Mouse (Mus musculus) brain, adult 2 months (tissue): ENCODE measurements around the gene Npc2.

Experiments
- DNase-seq: peaks from one replicate; pipeline ENCODE4 v3.0.0; 2011; ENCODE audit warnings: low read depth, low spot score

Gene Npc2

GRCm38 (mm10) chr12:84728421-84728820 is 44.5 kb downstream of the Npc2 start:
- DNase-seq: no peak

DNA sequence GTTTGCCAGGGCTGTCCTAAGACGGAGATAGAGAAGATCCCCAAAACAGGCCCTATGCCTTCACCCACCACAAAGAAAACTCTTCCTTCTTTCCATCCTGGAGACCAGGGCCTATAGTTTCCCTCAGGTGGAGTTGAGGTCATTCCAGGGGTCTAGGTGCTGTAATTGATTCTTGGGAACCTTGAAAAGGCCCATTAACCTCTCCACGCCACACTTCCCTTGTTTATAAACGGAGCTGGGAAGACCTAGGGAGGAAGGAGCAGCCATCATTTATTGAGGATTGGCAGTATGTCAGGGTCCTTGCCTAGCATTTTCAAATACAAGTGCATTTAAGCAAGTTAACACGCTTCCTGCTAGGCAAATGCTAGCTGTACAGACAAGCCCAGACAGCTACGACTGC is 45.5 kb downstream of the Npc2 start:
- DNase-seq: no peak

- DNase-seq: no peak
These were observed 46.0 kb downstream of the Npc2 start for GRCm38 (mm10) chr12:84726986-84727385.

GRCm38 (mm10) chr12:84726391-84726790 is 46.6 kb downstream of the Npc2 start:
- no peak for DNase-seq

DNA sequence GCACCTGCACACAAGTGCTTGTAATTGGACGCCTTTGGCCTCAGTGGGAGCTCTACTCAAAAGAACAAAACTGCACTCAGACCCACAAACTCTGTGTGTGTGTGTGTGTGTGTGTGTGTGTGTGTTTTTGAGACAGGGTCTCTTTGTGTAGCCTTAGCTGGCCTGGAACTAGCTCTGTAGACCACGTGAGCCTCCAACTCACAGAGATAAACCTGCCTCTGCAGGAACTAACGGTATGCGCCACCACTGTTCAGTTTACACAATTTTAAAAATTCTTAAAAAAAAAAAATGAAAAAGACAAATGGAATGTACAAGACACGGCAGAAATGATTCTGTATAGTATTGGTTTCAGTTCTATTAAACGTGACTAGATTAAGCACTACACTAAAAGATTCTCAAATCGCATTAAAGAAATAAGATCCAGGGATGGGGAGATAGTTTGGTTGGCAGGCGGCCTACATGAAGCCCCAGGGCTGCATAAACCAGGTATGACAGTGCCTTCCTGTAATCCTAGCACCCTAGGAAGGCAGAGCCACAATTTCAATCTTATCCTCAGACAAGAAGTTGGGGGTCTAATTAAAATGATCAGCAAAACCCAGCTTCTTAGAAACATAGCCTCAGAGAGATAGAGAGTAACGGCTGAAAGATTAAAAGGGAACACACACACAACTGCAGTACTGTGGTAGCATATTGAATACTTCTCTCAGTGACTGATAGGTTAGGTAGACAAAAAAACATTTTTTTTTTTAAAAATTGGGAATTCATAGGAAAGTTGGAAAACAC is 54.3 kb downstream of the Npc2 start:
- DNase-seq: no peak

DNA sequence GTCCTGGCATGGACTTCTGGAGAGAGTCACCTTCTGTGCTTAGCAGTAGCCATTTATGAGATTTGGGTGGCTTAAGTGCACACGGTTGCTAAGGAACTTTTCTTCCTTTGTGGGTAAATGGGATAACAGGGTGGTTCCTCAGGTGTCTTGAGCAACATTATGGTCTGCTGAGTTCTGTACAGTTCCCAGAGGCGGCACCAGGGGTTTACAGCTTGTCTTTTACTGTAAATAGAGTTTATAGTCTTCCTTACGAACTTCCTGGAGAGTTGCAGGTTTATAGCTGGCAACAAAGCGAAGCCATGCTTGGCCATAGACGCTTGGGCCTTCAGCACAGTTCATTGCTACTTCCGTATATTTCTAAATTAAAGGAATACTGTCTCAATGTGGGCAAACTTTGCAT is 58.4 kb downstream of the Npc2 start:
- DNase-seq: no peak

GRCm38 (mm10) chr12:84709842-84710439 is 63.0 kb downstream of the Npc2 start:
- DNase-seq: no peak

DNA sequence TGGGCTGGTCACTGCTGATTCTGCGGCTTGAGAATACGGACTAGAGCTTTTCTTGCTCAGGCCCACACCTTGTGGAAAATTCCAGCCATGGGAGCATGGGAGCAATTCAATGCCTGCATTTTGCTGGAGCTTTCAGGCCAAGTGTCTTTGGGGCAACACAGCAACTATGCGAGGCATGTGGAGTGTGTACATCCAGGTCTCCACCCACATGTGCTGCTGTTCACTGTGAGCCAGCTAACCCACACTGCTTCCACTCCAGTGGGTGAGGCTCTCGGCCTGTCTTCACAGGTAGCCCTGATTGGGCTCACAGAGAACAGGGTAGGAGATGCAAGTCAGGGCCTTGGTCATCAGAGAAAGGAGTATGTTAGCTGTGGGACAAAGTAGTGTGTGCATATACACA is 65.1 kb downstream of the Npc2 start:
- DNase-seq: no peak

GRCm38 (mm10) chr12:84706886-84707285 is 66.1 kb downstream of the Npc2 start:
- no peak for DNase-seq
